Mouse (Mus musculus): Measurements from ENCODE around the gene Sestd1.

- TF ChIP-seq CTCF (IDR thresholded peaks at IDR 0.05; ENCODE audit: borderline replicate concordance, insufficient read depth, low read depth, low read length) (no peak), POLR2A (IDR thresholded peaks at IDR 0.05; ENCODE audit: borderline replicate concordance, insufficient read depth, low read length) (no peak)
Measured at GRCm38 (mm10) chr2:77168781-77169180, 111.6 kb downstream of the Sestd1 start.
